Mouse (Mus musculus) forebrain, embryonic 10.5 days (tissue): ENCODE measurements around the gene Sesn2. TPM values are rescaled to one million over a fixed set of nuclear protein-coding genes. Genes with fewer than 3 reads are reported as not detected.

Experiments used
- DNase-seq: peaks from one replicate; pipeline ENCODE4 v3.0.0-alpha.2; 2017; ENCODE audit warnings: low spot score; ENCODE audit errors: extremely low spot score
- H3K27ac ChIP-seq: fragments of 300-500 bp; sonication (generic); 2 replicates; pipeline ENCODE4 v1.5.1; 2016; ENCODE audit warnings: mild to moderate bottlenecking
- H3K27me3 ChIP-seq: fragments of 300-500 bp; sonication (generic); 2 replicates; pipeline ENCODE4 v1.6.1; 2016; ENCODE audit warnings: mild to moderate bottlenecking; ENCODE audit not compliant: poor library complexity, severe bottlenecking
- H3K36me3 ChIP-seq: fragments of 300-500 bp; sonication (generic); replicated peaks from 2 replicates; pipeline ENCODE4 v1.6.1; 2016; ENCODE audit warnings: mild to moderate bottlenecking, moderate library complexity
- H3K4me1 ChIP-seq: fragments of 300-500 bp; sonication (generic); 2 replicates; pipeline ENCODE4 v1.6.1; 2016
- H3K4me3 ChIP-seq: fragments of 300-500 bp; sonication (generic); 2 replicates; pipeline ENCODE4 v1.5.1; 2016; ENCODE audit warnings: mild to moderate bottlenecking, moderate library complexity
- H3K9me3 ChIP-seq: fragments of 300-500 bp; sonication (generic); 2 replicates; pipeline ENCODE4 v1.6.1; 2016; ENCODE audit warnings: mild to moderate bottlenecking, moderate library complexity
- WGBS: fragments of 180-500 bp; shearing (Covaris S2); methylation state at CpG from one replicate; pipeline ENCODE4 v1.1.7; 2016; 5-methylcytosine and 5-hydroxymethylcytosine counted together
- polyA plus RNA-seq: library from polyadenylated mRNA; unstranded; fragments of >200 nt; fragmentation: Nextera tagmentation; extraction: Ambion mirVana; gene quantifications from 2 replicates; pipeline ENCODE4 v1.2.1, GENCODE M21; 2016

Gene Sesn2
- polyA plus RNA-seq, 1 experiment from 2014 or later = 12.0 TPM

- peaks cover 44% of the 10 kb centered on the region for H3K36me3 ChIP-seq
- H3K27ac ChIP-seq = peak overlapping the region; percentile 89
- WGBS = 16% methylated on average over 11 of the region's 11 CpGs
- no peaks in the 10 kb centered on the region for H3K9me3 ChIP-seq
- peak overlapping the region; percentile 85 for H3K4me3 ChIP-seq
- H3K4me1 ChIP-seq = peaks cover 21% of the 10 kb centered on the region
- H3K27me3 ChIP-seq = no peaks in the 10 kb centered on the region
- DNase-seq = no peak
These were observed 47.5 kb downstream of the Sesn2 start for GRCm38 (mm10) chr4:132462836-132463235.

GRCm38 (mm10) chr4:132460225-132460624, 50.1 kb downstream of the Sesn2 start:
- H3K36me3 ChIP-seq = peaks cover 60% of the 10 kb centered on the region
- 91% methylated on average over 8 of the region's 8 CpGs for whole genome bisulfite sequencing

GRCm38 (mm10) chr4:132455561-132455960, 54.7 kb downstream of the Sesn2 start:
- 93% methylated on average over 6 of the region's 6 CpGs for WGBS
- no peaks in the 10 kb centered on the region for H3K4me1 ChIP-seq
- no peaks in the 10 kb centered on the region for H3K9me3 ChIP-seq

More at GRCm38 (mm10) chr4:132460225-132460624, 50.1 kb downstream of the Sesn2 start:
- no peaks in the 10 kb centered on the region for H3K27me3 ChIP-seq
- H3K4me3 ChIP-seq = no peak overlapping the region
- no peak overlapping the region for H3K27ac ChIP-seq
- H3K9me3 ChIP-seq = no peaks in the 10 kb centered on the region
- H3K4me1 ChIP-seq = peaks cover 21% of the 10 kb centered on the region
- DNase-seq = no peak

DNA sequence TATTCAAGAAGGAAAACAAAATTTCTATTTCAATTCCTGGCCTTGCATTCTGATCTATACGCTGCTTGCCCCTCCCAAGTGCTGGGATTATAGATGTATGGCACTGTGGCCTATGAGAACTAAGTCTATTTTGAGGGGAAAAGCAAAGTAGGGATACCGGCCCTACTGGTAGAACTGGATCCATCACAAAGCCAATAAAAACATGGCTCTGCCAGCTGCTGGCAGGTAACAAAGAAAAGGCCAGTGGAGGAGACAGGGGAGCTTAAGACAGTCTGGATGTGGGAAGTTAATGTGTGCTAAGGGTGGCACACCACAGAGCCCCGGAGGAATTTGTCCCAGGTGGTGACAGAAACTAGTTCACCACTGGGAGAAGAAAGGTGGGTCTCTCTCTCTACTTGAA, 55.2 kb downstream of the Sesn2 start:
- WGBS = 87% methylated on average over 3 of the region's 3 CpGs
- H3K4me3 ChIP-seq = no peak overlapping the region
- H3K9me3 ChIP-seq = no peaks in the 10 kb centered on the region
- H3K4me1 ChIP-seq = no peaks in the 10 kb centered on the region
- H3K36me3 ChIP-seq = peaks cover 39% of the 10 kb centered on the region
- DNase-seq = no peak
- H3K27ac ChIP-seq = no peak overlapping the region
- H3K27me3 ChIP-seq = no peaks in the 10 kb centered on the region

More at GRCm38 (mm10) chr4:132455561-132455960, 54.7 kb downstream of the Sesn2 start:
- DNase-seq = no peak
- Histone ChIP-seq H3K27me3 (no peaks in the 10 kb centered on the region), H3K4me3 (no peak overlapping the region), H3K27ac (no peak overlapping the region), H3K36me3 (peaks cover 44% of the 10 kb centered on the region)

DNA sequence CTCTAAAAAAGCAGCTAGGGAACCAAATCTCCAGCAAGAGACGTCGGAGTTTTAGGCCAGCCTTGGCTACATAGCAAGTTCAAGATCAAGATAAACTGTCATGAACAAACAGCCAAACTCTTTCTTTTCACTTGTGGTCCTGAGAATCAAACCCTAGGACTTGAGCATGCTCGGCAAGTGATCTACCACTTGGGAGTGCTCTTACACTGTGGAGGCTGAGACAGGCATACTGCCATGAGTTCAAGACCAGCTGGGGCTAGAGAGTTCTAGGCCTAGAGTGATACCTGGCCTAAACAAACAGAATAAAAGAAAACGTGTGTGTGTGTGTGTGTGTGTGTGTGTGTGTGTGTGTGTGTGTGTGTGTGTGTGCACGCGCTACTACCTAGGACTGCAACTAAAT, 56.1 kb downstream of the Sesn2 start:
- Histone ChIP-seq H3K4me3 (no peak overlapping the region), H3K27me3 (no peaks in the 10 kb centered on the region), H3K4me1 (no peaks in the 10 kb centered on the region), H3K36me3 (peaks cover 30% of the 10 kb centered on the region), H3K9me3 (no peaks in the 10 kb centered on the region), H3K27ac (no peak overlapping the region)
- DNase-seq = no peak
- 85% methylated on average over 6 of the region's 6 CpGs for WGBS

GRCm38 (mm10) chr4:132449778-132450177, 60.5 kb downstream of the Sesn2 start:
- WGBS = 91% methylated on average over 3 of the region's 3 CpGs
- Histone ChIP-seq H3K4me1 (no peaks in the 10 kb centered on the region), H3K27ac (no peak overlapping the region), H3K4me3 (no peak overlapping the region), H3K27me3 (no peaks in the 10 kb centered on the region), H3K9me3 (no peaks in the 10 kb centered on the region), H3K36me3 (no peaks in the 10 kb centered on the region)
- no peak for DNase-seq

- Histone ChIP-seq H3K9me3 (no peaks in the 10 kb centered on the region), H3K4me1 (no peaks in the 10 kb centered on the region), H3K4me3 (no peak overlapping the region), H3K36me3 (no peaks in the 10 kb centered on the region), H3K27me3 (no peaks in the 10 kb centered on the region), H3K27ac (no peak overlapping the region)
- WGBS = 87% methylated on average over 12 of the region's 12 CpGs
- DNase-seq = no peak
These were observed 64.2 kb downstream of the Sesn2 start for GRCm38 (mm10) chr4:132446105-132446504.

DNA sequence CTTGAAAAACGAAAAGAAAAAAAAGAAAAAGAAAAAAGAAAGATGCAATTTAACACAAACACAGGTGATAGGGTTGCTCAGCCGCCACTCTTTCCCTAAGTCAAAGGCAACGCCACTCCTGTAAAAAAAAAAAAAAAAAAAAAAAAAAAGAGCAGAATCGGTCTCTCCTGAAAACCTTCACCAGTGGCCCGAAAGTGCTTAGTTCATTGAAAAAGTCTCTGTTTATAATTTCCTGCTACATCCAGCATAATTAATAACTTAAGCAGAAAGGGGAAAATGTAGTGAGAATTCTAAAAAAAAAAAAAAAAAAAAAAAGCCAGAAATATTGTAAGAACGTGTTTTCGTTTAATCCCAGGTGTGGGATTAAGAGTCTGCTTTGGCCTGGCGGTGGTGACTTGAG, 65.8 kb downstream of the Sesn2 start:
- Histone ChIP-seq H3K4me1 (no peaks in the 10 kb centered on the region), H3K4me3 (no peak overlapping the region), H3K27me3 (no peaks in the 10 kb centered on the region), H3K9me3 (no peaks in the 10 kb centered on the region), H3K27ac (no peak overlapping the region), H3K36me3 (no peaks in the 10 kb centered on the region)
- 85% methylated on average over 8 of the region's 8 CpGs for WGBS
- DNase-seq = no peak

Other genes starting within 250 kb of the Sesn2 start
- gene Gmeb1, start 248.9 kb downstream of the Sesn2 start, polyA plus RNA-seq = 45.4 and 50.6 TPM in 2 replicates
- gene Taf12, start 236.1 kb downstream of the Sesn2 start, polyA plus RNA-seq = 71.0 and 73.1 TPM in 2 replicates
- 0.97 and 1.2 TPM in 2 replicates for gene Rab42, start 207.1 kb downstream of the Sesn2 start, polyA plus RNA-seq
- 91.4 and 91.8 TPM in 2 replicates for gene Trnau1ap, start 181.0 kb downstream of the Sesn2 start, polyA plus RNA-seq
- 193 and 194 TPM in 2 replicates for gene Rcc1, start 156.9 kb downstream of the Sesn2 start, polyA plus RNA-seq
- gene Phactr4, start 88.0 kb downstream of the Sesn2 start, polyA plus RNA-seq = 22.5 and 24.7 TPM in 2 replicates
- 39.8 and 41.8 TPM in 2 replicates for gene Med18, start 46.6 kb downstream of the Sesn2 start, polyA plus RNA-seq
- 896 and 909 TPM in 2 replicates for gene Atpif1, start 23.2 kb upstream of the Sesn2 start, polyA plus RNA-seq
- 211 and 220 TPM in 2 replicates for gene Dnajc8, start 25.0 kb upstream of the Sesn2 start, polyA plus RNA-seq
- gene Ptafr, start 53.6 kb upstream of the Sesn2 start, polyA plus RNA-seq = 0.28 and 0.32 TPM in 2 replicates
- 35.6 and 39.1 TPM in 2 replicates for gene Eya3, start 128.5 kb upstream of the Sesn2 start, polyA plus RNA-seq
- 4.4 and 5.0 TPM in 2 replicates for gene Xkr8, start 222.0 kb upstream of the Sesn2 start, polyA plus RNA-seq
- gene Smpdl3b, start 246.8 kb upstream of the Sesn2 start, polyA plus RNA-seq = 4.7 and 4.9 TPM in 2 replicates